Mouse (Mus musculus): Measurements from ENCODE around the gene Tbc1d22a.
"Not testable (repeated sequence)": the region's sequence is repeated elsewhere in the genome, so short reads cannot be mapped to it uniquely, and the experiment has no call there.

Gene Tbc1d22a

DNA sequence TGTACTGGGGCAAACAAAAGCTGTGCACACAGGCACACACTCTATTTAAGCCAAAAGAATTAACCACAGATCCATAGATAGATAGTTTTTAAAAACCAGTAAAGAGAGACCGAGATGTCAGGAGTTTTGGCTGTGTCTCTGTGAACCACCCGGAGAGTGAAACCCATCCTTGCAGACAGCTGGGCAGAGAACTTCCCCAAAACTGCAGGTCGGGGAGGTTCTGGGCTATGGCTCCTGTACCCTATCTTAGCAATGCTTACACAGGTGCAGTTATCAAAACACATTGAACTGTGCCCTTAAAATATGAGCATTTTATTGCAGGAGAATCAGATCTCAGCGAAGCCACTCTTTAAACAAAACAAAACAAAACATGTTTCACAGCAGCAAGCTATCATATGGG, 33.8 kb upstream of the Tbc1d22a start:
- no peak for DNase-seq (ENCODE audit: low read depth, low spot score)

DNA sequence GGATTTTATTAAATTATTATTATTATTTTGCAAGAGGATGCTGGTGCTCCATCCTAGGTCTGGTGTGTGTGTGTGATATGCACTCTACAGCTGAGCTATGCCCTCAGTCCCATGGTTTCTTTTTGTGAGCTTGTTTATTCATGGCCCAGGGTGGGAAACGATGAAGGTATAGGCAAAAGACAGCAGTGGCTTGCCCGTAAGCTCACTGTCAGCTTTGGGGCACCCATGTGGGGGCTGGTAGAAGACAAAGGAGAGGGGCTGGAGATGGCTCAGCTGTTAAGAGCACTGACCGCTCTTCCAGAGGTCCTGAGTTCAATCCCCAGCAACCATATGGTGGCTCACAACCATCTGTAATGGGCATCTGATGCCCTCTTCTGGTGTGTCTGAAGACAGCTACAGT, 32.9 kb upstream of the Tbc1d22a start:
- DNase-seq (ENCODE audit: low read depth, low spot score) = not testable (repeated sequence)

DNA sequence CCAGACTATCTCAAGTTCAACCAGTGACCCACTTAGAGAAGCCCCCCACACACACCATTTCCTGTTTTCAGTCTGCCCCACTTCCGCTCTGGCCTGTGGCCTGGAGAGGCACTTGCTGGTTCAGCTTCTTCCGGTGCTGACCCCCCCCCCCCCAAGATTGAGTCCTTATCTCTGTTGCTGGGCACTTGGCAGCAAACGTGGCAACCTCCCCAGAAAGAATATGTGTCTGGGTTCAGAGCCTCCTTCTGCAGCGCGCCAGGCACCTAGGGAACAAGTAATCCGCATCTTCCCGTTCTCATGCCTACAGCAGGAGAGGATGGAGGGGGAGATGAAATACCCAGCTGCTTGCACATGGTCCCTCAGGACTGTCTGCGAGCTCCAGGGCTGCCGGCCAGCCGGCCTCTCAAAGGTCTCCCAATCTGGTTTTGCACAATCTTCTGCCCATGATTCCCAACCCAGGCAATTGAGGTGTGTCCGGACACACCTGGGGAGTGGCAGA, 32.3 kb upstream of the Tbc1d22a start:
- DNase-seq (ENCODE audit: low read depth, low spot score) = no peak

DNA sequence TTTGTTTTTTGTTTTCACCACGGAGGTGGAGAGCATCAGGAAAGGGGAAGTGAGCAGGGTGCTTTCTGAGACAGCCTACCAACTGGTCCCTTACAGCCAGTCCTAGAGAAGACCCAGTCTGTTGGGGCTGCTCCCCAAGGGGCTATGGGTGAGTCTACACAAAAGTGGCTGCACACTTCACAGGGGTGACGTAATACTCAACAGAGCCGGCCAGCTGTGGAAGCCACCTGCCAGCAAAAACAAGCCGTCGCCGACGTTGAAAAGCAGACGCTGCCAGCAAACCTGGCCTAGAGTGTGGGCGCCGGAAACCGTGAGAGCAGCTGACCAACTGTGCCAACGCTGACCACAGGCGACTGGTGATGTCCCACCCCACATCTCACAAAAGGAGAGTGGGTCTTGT, 31.6 kb upstream of the Tbc1d22a start:
- DNase-seq (ENCODE audit: low read depth, low spot score) = no peak

DNA sequence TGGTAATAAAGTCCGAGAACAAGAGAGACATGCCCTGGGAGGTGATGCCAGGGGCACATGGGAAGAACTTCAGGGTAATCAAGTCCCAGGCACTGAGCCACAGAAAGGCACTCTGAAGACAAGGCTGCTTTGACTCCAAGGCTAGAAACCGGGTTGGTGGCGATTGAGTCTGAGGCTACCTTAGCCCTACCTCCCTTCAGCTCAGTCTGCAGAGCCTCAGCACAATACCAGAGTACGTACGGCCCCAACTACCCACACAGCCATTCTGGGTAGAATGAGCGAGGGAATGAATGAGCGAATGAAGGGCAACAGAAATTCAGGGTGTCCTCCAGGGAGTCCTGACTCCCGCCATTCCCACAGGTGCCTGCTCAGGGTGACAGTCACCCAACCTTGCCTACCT, 30.8 kb upstream of the Tbc1d22a start:
- no peak for DNase-seq (ENCODE audit: low read depth, low spot score)

DNA sequence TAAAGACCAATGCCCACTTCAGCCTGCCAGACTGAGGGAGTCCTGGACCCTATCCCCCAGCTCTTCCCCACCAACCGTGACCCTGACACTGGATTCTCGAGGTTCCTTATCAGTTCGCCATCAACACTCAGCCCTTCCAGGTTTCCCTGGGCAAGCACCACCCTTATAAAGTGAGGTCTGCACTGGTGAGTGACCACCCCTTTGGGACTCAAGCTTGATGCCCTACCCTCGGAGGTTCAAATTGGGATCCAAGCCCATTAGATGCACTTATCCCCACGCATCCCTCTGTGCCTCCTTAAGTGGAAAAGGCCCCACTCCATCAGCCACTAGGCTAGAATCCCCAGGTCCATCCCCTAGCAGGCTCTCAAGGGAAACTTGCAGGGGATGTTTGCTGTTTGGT, 30.2 kb upstream of the Tbc1d22a start:
- no peak for DNase-seq (ENCODE audit: low read depth, low spot score)

DNA sequence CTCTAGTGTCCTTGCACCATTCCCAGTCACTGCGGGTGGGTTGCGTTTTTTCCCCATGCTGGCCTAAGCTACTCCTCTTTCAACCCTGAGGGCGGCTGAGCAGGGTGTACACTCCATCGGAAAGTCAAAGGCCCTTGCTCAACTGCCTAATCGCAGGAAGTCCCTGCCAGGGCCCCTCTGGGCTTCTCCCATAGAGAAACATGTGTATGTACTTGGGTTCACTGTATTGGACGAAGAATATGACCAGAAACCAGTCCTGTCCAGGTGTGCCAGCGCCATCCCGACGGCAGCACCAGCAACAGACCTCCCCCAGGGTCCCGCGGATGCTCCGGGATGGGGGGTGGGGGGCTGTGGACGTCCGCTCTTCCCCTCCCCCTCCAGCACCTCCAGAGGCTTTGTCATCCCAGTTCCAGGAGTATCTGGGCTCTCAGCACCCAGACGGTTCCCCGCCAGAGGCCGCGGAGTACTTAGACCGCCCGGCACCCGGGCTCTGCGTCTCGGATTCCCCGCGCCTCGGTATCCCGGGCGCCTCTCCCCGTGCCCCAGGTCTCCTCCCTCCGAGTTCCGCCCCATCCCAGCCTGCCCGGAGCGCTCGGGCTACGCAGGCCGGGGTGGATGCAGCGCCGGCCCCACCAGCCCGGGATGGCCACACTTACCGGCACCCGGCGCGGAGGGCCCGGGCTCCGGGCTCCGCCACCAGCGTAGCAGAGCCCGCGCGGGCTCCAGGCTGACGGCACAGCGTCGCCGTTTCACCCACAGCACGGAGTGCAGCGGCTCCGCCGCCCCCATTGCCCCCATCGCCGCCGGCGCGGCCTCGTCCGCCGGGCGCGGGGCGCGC, 29.2 kb upstream of the Tbc1d22a start:
- DNase-seq (ENCODE audit: low read depth, low spot score) = no peak

DNA sequence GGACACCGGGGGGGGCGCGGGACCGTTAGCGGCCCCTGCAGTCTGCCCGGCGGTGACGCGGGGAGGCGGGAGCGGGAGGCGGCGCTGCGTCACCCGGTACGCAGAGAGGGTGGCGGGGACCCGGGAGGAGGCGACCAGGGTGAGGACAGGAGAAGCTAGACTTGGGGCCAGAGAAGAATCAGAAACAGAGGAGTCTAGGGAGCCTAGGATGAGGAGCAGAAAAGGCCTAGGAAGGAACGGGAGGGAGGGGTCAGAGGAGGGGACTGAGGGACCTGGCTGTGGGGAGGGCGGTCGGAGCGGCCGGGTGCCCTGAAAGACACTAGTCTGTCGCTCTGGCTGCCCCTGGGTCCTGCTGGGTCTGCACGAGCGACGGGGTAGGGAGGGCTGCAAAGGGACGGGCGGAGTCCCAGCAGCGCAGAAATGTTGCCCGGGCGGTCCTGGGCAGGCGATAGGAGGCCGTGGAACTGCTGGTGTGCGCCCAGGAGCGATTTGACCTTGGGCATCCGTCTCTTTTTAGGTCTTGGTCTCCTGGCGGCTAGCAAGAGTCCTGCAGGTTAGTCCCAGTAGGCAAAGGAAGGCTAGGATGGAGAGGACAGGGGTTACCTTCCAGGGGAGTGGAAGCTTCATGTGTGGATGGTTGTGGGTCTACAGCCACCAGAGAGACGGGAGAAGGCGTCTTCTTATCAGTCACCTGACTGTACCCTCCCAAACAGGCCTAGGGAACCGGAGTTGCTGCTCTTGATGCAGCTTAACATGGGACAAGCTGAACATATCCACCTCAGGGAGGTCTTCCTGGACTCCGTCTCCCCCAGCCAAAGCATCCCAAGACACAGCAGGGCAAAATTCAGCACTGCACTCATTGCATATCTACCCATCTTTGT, 28.3 kb upstream of the Tbc1d22a start, which contains the start of gene Cerk:
TSS of gene Cerk (minus strand) at position 453 of the 881 bp plus-strand sequence.
- DNase-seq (ENCODE audit: low read depth, low spot score) = no peak

DNA sequence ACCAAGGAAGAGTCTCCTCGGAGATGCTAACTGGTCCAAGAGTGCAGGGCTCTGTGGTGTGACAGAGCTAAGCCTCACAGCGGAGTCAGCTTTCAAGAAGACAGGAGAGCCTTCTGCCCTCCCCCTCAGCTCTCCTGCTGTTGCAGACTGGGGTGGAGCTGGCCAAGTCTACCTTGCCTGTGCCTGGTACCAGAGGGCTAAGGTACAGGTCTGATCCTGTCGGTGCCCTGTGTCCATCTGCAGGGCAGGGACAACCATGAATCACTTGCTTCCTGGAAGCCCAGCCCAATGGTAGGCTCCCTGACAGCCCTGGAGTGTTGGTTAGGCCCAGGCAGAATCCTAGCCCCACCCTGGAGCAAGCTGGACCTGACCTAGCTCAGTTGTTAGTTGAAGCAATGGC, 27.6 kb upstream of the Tbc1d22a start:
- DNase-seq (ENCODE audit: low read depth, low spot score) = no peak

DNA sequence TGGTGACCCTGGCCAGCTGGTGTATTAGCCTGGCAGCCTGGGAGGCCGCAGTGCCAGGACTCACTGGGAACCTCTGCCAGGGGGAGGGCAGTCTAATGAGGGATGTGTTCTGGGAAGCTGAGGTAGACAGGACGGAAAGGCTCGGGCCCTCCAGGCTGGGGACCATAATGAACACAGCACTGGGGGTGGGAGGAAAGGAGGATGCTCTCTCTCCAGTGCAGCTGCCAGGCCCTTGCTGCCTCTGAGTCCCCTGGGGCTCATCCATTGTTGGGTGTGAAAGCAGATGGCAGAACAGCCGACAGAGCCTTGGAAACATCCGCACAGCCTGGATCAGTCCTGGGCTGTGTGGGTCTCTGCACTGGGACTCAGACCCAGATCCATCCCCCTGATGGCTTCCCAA, 26.1 kb upstream of the Tbc1d22a start:
- no peak for DNase-seq (ENCODE audit: low read depth, low spot score)

DNA sequence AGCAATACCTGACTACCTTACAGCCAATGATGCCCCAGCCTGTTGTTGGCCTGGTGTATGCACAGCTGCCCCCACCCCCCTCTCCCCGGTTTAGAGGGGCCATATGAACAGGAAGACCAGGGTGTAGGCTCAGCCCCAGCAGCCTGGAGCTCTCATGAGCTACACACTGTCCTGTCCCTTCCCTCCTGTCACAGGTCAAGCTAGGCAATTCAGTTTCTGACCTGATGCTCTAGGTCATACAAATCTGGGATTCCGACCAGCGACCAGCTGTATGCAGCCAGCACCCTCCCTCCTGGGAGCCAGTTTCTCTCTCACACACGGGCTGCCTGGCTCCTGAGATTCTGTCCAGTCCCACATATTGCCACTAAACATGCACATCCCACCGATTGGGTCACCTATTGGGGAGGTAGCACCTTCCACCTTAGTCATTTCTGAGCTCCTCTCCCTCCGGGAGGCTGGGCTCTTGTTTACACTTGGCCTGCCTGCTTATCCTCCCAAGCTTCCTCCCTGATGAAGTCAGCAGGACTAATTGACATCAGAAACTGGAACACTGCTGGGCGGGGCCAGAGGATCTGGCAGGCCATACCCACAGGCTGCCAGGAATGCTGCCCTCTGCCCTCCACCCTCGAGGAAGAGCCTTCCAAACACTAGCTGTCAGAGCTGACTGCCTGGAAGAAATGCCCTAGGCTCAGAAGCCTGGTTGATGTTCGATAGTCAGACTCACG, 25.4 kb upstream of the Tbc1d22a start:
- DNase-seq (ENCODE audit: low read depth, low spot score) = no peak

DNA sequence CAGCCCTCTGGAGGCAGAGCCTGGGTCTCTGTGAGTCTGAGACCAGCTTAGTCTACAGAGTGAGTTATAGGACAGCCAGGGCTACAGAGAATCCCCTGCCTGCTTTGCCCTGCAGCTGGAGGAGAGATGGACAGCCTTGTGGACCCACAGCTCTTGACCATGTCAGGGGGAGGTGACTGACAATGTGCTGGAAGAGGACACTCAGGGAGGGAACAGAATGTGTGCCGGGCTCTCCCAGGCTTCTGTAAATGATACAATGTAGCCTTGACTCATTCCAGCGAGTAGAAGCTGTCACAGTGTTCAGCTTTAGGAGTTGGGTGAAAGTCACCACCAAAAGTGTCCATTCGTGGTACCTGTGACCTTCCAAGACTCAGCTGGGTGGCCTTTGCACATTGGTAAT, 23.9 kb upstream of the Tbc1d22a start:
- no peak for DNase-seq (ENCODE audit: low read depth, low spot score)

DNA sequence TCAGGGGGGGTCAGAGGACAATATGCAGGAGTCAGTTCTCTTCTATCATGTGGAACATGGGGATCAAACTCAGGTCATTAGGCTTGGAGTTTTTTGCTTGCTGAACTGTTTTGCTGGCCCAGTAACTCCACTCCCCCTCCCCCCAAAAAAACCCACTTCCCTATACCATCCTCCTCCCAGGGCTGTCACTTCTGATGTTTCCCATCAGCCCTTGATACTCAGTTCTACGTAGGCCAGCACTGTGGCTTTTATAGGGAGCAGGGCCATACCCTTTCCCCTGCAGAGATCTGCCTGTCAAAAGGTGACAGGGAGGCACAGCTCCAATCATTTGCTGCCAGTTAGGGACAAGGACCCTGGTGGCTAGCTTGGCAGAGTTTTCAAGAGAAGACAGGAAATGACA, 22.8 kb upstream of the Tbc1d22a start:
- no peak for DNase-seq (ENCODE audit: low read depth, low spot score)

DNA sequence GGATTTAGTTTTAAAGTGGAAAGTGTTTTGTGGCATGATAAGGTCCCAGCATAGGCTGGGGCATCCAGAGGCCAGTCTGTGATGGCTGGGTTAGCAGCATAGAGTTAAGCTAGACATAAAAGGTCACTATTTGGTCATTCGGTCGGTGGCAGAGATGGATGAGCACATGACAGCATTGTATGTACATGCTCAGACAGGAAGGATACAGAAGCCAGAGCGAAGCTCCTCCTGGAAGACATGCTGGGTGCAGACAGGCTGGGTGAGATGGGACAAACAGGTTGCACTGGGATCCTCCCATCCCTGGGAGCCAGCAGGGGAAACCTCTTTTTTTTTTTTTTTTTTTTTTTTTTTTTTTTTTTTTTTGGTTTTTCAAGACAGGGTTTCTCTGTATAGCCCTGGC, 22.3 kb upstream of the Tbc1d22a start:
- DNase-seq (ENCODE audit: low read depth, low spot score) = no peak

DNA sequence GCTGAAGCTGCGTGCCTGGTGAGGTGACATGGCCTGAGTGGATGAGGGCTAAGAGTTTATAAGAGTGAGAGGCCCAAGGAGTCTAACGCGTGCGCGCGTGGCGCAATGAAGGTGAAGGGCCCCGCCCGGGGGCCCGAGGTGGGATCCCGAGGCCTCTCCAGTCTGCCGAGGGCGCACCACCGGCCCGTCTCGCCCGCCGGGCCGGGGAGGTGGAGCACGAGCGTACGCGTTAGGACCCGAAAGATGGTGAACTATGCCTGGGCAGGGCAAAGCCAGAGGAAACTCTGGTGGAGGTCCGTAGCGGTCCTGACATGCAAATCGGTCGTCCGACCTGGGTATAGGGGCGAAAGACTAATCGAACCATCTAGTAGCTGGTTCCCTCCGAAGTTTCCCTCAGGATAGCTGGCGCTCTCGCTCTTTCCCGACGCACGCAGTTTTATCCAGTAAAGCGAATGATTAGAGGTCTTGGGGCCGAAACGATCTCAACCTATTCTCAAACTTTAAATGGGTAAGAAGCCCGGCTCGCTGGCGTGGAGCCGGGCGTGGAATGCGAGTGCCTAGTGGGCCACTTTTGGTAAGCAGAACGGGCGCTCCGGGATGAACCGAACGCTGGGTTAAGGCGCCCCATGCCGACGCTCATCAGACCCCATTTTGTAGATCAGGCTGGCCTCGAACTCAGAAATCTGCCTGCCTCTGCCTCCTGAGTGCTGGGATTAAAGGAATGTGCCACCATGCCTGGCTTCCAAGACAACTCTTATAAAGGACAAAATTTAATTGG, 19.4 kb upstream of the Tbc1d22a start:
- not testable (repeated sequence) for DNase-seq (ENCODE audit: low read depth, low spot score)

DNA sequence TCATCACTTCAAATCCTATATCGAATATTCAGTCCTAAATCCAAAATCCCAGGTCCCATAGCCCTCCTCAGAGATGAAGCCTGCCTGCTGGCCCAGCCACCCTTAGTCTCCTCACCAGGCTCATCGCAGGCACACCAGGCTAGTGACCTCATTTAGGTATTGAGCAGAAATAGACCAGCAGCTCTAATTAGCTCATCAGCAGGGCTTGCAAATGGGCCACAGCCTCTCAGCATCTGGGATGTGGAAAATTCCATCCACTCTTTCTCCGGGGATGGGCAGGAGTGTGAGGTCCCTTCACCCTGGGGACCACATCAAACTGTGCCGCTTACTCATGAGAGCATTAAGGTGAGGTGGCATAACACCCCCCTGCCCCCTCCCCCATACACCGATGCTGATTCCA, 15.2 kb upstream of the Tbc1d22a start:
- DNase-seq (ENCODE audit: low read depth, low spot score) = no peak

DNA sequence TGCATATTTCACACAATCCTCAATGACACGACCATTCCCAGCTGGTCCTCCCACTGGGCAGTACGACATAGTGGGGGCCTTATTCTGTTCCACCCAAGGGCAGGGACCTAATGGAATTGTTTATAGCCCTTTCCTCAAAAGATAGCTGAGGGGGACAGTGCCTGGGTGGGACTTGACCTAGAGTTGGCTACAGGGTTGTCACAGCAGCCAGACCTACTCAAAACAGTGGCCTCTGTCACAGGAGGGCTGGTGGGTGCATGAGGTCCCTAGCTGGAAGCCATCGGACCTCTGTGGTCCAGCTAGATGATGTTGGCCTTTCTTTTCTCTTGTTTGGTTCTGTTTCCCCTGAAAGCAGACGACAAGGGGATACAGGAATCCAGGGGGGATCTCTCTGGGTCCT, 14.8 kb upstream of the Tbc1d22a start:
- DNase-seq (ENCODE audit: low read depth, low spot score) = no peak

DNA sequence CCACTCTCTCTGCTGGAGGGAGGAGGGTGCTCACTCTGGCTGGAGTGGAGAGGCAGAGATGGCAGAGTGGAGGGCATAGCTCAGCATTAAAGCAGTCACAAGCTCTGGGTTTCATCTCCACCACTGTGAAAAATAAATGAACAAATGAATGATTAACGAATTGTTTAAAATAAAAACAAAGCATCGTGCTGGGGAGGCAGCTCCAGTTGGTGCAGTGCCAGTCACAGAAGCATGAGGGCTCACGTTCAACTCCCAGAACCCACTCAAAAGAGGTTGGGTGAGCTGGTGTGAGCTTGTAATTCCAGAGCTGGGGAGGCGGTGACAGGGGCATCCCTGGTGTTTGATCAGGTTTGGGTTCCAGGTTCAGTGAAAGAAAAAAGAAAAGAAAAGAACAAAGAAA, 14.1 kb upstream of the Tbc1d22a start:
- DNase-seq (ENCODE audit: low read depth, low spot score) = no peak

DNA sequence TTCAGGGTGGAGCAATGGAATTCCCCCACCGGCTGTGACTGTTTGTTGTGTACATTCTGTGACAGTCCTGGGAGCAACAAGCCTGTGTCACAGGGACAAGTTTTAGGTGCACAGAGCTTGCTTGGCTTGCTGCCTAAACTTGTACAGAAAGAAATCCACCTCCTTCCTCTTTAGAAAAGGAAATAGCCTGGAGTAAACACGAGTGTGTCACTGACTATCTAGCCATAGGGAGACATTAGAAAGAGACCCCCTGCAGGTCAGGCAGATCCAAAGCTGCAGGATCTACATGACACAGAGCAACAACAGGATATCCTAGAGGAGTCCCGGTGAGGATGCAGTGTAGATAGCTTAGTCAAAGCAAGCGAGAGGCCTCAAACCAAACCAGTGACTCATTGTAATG, 13.2 kb upstream of the Tbc1d22a start:
- no peak for DNase-seq (ENCODE audit: low read depth, low spot score)

DNA sequence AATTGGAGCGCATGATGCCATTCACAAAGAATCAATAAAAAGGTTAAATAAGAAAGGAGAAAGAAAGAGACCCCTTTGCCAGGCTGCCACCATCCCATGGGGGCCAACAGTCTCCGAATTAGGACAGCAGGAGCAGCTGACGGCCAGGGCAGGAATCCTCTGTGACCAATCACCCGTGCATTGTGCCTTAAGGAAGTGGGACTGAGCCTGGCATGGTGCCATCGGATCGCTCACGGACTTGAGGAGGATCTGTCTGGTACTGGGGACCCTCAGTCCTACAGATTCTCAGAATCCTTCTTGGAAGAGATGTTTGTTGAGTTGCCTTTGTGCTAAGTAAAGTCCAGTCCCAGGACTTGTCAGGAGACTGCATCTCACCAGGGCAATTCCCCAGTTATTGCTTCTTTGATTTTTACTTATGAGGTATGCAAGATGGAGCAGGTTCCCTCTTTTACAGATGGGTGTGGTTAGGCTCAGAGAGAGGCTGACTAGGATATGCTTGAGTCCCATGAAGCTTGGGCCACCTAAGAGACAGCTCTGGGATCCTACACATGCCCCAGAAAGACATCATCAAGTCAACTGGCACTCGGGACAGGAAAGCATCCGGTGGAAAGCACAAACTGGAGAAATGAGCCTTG, 12.4 kb upstream of the Tbc1d22a start:
- DNase-seq (ENCODE audit: low read depth, low spot score) = no peak

DNA sequence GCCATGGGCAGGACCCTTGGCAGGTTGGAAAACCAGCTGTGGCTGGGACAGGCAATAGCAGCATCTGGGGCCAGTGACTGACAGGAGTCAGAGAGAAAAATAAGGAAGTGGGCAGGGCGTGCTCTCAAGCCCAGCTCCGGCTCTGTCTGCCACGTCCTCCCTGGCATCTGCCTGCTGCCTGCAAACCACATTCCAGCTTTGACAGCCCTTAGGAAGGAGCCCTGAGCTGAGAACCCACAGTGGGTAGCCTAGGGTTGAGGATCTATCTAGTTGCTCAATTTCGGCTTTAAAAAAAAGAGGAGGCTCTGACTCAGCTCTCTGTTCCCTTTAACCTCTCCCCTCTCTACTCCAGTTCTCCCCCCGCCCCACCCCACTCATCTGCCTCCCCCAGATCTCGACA, 11.6 kb upstream of the Tbc1d22a start:
- DNase-seq (ENCODE audit: low read depth, low spot score) = no peak

Data from c-Kit-negative CD71-positive TER-119-positive erythroid progenitor cells, embryonic 14.5 days (primary cell).